Mouse (Mus musculus) neural tube, embryonic 11.5 days (tissue): ENCODE measurements at regions not wholly inside any gene's neighbourhood (a gene's known extent, or its start where the extent isn't known, plus 50 kb on each side); places are given as distances from the start of the nearest gene placed in this dataset.

ENCODE experiments used
- ATAC-seq: fragments of 200-750 bp; cut with Nextera tagmentation; 2 replicates; pipeline ENCODE4 v1.8.0; 2017; ENCODE audit warnings: moderate number of reproducible peaks, mild to moderate bottlenecking, moderate TSS enrichment, moderate library complexity; ENCODE audit not compliant: insufficient read depth, low FRiP score, low TSS enrichment
- DNase-seq: peaks from one replicate; pipeline ENCODE4 v3.0.0-alpha.2; 2015; ENCODE audit warnings: low spot score
- H3K27ac ChIP-seq: fragments of 300-500 bp; sonication (generic); 2 replicates; pipeline ENCODE4 v1.5.1; 2014; ENCODE audit warnings: low read depth, mild to moderate bottlenecking, low read length
- H3K27me3 ChIP-seq: fragments of 300-500 bp; sonication (generic); 2 replicates; pipeline ENCODE4 v1.6.1; 2014; ENCODE audit warnings: mild to moderate bottlenecking, low read length, mixed read lengths; ENCODE audit not compliant: control insufficient read depth, insufficient read depth
- H3K36me3 ChIP-seq: fragments of 300-500 bp; sonication (generic); 2 replicates; pipeline ENCODE4 v1.6.1; 2014; ENCODE audit warnings: mild to moderate bottlenecking, low read length, moderate library complexity, mixed read lengths; ENCODE audit not compliant: control insufficient read depth, insufficient read depth
- H3K4me1 ChIP-seq: fragments of 300-500 bp; sonication (generic); 2 replicates; pipeline ENCODE4 v1.6.1; 2014; ENCODE audit warnings: low read length, mixed read lengths; ENCODE audit not compliant: control insufficient read depth, insufficient read depth
- H3K4me2 ChIP-seq: fragments of 300-500 bp; sonication (generic); 2 replicates; pipeline ENCODE4 v1.6.1; 2014; ENCODE audit warnings: low read depth, mild to moderate bottlenecking, moderate library complexity
- H3K4me3 ChIP-seq: fragments of 300-500 bp; sonication (generic); 2 replicates; pipeline ENCODE4 v1.5.1; 2014; ENCODE audit warnings: low read depth, low read length
- H3K9ac ChIP-seq: fragments of 300-500 bp; sonication (generic); 2 replicates; pipeline ENCODE4 v1.6.1; 2014; ENCODE audit warnings: mild to moderate bottlenecking, low read length
- H3K9me3 ChIP-seq: fragments of 300-500 bp; sonication (generic); 2 replicates; pipeline ENCODE4 v1.6.1; 2016; ENCODE audit warnings: low read length; ENCODE audit not compliant: control insufficient read depth
- WGBS: fragments of 180-500 bp; shearing (Covaris S2); extraction: QIAGEN DNeasy Blood & Tissue Kit; methylation state at CpG from one replicate; pipeline ENCODE4 v1.1.7; 2014; 5-methylcytosine and 5-hydroxymethylcytosine counted together

DNA sequence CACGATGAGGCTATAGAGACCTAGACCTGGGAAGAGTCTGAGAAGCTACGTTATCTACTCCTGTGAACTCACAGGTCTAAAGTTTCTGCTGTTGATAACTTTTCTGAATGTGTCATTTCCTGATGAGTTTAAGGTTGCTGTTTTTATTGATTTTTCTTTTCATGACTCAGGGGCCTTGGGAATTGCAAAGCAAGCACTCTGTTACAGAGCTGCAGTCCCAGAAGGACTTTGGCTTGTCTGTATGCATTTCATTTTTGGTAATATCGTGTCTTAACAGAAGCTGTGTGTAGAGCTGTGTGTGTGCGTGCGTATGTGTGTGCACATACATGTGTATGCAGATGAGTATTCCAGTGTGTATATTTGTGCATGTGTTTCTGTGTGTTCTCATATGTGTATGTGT, 201.2 kb downstream of the Irs2 start:
- Histone ChIP-seq H3K36me3 (no peaks in the 10 kb centered on the region), H3K27me3 (no peaks in the 10 kb centered on the region), H3K4me1 (peaks cover 8% of the 10 kb centered on the region), H3K4me3 (no peak overlapping the region), H3K9me3 (no peaks in the 10 kb centered on the region), H3K9ac (no peak overlapping the region), H3K27ac (no peak overlapping the region), H3K4me2 (no peak overlapping the region)
- no peak for ATAC-seq
- 93% methylated on average over 5 of the region's 5 CpGs for WGBS
- no peak for DNase-seq

DNA sequence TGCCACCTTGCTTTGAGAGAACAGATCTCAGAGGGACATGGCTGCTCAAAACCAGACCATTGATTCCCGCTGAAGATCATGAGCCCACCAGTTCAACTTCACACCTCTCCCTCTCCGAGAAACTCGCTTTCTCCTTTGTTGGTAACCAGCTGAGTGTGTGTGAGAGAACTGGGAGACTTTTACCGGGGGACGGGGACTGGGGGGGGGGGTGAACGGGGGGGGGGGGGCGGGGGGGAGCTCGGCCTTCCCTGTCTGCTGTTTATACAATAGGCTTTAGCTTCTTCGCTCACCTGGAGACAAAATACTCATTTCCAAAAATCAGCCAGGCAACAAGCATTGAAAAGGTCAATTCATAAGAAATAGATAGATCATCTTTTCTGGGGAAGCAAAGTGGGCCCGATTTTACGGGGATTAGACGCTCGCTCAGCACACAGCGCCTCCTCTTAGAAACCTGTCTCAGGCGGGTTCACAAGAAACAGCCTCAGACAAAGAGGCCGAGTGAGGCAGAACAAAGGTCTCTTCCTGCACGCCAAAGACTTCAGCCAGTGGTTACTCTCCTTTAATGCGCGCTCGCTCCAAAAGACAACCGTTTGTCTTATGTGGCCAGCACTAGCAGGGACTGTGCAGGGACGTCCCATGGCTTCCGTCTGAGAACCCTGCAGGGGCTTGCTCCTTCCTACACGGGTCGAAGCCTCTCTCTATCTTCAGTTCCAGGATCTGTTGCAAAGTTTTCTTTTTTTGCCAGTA, 202.7 kb downstream of the Irs2 start:
- 4% methylated on average over 23 of the region's 25 CpGs for WGBS
- Histone ChIP-seq H3K4me1 (peaks cover 3% of the 10 kb centered on the region; the same call in 1 of the 2 replicates), H3K27ac (no peak overlapping the region), H3K36me3 (no peaks in the 10 kb centered on the region), H3K9ac (peak overlapping the region; percentile 12; the same call in 1 of the 2 replicates), H3K9me3 (no peaks in the 10 kb centered on the region), H3K4me3 (no peak overlapping the region), H3K27me3 (no peaks in the 10 kb centered on the region), H3K4me2 (peak overlapping the region; percentile 30)
- ATAC-seq (peak; percentile 71), DNase-seq (peak; percentile 62)

DNA sequence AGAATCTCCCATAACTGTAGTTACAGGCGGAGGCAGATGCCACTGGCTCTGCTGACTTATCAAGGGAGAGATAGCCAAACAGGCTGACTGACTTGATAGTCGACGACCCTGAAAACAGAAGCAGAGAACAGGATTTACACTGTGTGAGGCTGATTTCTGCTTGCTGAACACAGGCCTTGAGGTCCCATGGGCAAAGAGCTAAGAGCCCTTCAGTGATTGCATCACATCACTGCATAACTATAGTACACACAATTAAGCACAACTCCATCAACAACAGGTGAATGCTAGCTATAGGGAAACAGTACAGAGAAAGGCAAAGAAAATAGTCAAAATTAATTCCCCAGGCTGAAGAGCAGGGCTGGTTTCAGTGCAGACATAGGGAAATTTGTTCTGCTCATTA, 203.3 kb downstream of the Irs2 start:
- Histone ChIP-seq H3K9ac (0 out of 2 replicates have a peak overlapping the region, but pooled peaks have one; percentile 8), H3K4me2 (peak overlapping the region; percentile 17; the same call in 1 of the 2 replicates), H3K4me3 (no peak overlapping the region), H3K27ac (no peak overlapping the region), H3K9me3 (no peaks in the 10 kb centered on the region), H3K27me3 (no peaks in the 10 kb centered on the region), H3K4me1 (peaks cover 3% of the 10 kb centered on the region; the same call in 1 of the 2 replicates), H3K36me3 (no peaks in the 10 kb centered on the region)
- WGBS, result 62% methylated on average over 3 of the region's 3 CpGs
- DNase-seq (no peak), ATAC-seq (no peak)

DNA sequence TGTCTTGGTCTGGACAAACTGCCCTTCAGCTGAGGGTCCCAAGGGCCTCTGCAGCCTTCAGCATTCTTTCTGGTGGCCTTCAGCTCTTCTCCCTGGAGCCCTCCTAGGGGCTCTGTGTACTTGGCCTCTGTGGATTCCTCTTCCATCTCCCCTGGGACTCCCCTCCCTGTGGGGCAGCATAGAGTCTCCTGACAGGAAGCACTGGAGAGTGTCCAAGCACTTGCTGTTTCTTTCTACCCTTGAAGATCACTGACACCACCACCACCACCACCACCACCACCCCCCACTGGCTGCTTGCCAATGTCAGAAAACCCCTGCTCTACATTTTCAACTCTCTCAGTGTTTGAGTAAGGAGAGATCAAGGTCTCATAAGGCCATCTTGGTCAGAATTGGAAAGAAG, 206.3 kb downstream of the Irs2 start:
- Histone ChIP-seq H3K27me3 (no peaks in the 10 kb centered on the region), H3K4me2 (no peak overlapping the region), H3K27ac (no peak overlapping the region), H3K4me3 (no peak overlapping the region), H3K9ac (no peak overlapping the region), H3K9me3 (no peaks in the 10 kb centered on the region), H3K4me1 (peaks cover 3% of the 10 kb centered on the region; the same call in 1 of the 2 replicates), H3K36me3 (no peaks in the 10 kb centered on the region)
- DNase-seq (no peak), ATAC-seq (no peak)

DNA sequence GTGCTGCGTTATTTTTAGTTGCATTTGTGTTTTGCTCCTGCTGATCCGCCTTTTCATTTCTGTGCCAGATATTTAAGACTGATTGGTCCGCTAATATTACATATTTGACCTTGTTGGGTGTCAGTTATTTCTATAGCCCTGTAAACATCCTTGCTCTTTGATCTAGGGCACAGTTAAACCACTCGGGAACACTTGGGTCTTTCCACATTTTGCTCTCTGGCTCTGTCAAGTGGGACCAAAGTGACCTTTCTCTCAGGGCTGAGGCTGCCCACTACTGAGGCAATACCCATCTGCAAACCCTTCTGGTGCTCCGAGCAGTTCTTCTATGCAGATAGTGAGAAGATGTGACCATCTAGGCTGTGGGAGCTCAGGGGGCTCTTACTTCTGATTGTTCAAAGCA, 206.7 kb downstream of the Irs2 start:
- 89% methylated on average over 5 of the region's 5 CpGs for WGBS
- Histone ChIP-seq H3K27ac (no peak overlapping the region), H3K36me3 (no peaks in the 10 kb centered on the region), H3K4me2 (no peak overlapping the region), H3K9ac (no peak overlapping the region), H3K9me3 (no peaks in the 10 kb centered on the region), H3K4me1 (peaks cover 3% of the 10 kb centered on the region; the same call in 1 of the 2 replicates), H3K27me3 (no peaks in the 10 kb centered on the region), H3K4me3 (no peak overlapping the region)
- no peak for ATAC-seq
- no peak for DNase-seq

DNA sequence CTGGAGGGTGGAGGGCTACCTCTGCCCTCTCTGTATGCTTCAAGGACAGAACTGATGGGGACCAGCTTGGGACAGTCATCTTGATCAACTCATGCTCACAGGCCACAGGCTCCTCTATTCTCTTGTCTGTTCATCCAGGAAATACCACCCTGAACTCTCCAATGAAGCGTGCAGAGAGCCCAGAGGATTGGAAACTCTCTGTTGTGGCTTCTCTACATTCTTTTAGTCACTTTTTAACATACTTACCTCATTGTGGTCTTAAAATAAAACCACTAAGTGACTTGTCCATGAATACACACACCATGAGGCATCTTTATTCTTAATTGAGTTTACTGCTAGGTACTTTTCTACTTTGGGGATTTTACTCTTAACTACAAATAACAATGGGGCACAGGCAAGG, 209.8 kb downstream of the Irs2 start:
- no peaks in the 10 kb centered on the region for H3K4me1 ChIP-seq
- no peaks in the 10 kb centered on the region for H3K27me3 ChIP-seq
- H3K4me3 ChIP-seq, result no peak overlapping the region
- DNase-seq (no peak), ATAC-seq (no peak)
- no peaks in the 10 kb centered on the region for H3K36me3 ChIP-seq
- 90% methylated on average over 1 of the region's 1 CpGs for WGBS
- no peaks in the 10 kb centered on the region for H3K9me3 ChIP-seq
- H3K4me2 ChIP-seq, result no peak overlapping the region
- no peak overlapping the region for H3K9ac ChIP-seq
- H3K27ac ChIP-seq, result no peak overlapping the region

DNA sequence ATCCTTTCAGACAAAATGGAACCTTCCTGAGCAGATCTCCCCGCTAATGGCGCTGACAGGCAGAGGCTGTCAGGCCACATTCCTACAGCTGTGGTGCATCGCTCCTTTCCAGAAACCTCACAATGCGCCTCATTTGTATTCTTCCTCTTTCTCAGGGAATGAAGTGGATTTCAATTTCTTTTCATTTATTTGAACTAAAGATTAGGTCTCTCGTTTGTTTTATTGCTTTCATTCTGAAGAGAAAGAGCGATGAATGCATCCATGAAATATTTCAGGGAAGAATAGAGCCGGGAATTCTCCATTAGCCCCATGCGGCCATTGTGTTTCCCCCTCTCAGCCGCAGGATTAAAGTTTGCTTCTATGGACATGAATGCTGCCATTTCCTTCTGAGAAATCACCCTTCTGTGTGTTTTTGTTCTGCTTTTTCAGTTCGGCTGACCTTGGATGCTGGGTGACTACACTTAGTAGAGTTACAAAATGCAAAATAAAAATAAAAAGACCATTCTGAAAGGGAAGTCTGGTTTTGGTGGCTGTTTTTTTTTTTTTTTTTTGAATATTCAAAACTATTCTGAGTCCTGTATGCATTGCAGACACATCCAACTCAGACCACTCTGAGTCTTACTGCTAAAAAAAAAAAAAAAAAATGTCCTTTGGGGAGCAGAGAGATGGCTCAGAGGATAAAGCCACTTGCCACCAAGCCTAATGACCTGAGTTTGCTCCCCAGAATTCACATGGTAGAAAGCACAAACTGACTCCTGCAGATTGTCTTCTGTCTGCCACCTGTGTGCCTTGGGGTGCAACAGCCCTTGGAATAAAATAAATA, 213.7 kb downstream of the Irs2 start:
- Histone ChIP-seq H3K27ac (0 out of 2 replicates have a peak overlapping the region, but pooled peaks have one; percentile 11), H3K9me3 (no peaks in the 10 kb centered on the region), H3K36me3 (no peaks in the 10 kb centered on the region), H3K4me3 (no peak overlapping the region), H3K4me1 (no peaks in the 10 kb centered on the region), H3K4me2 (no peak overlapping the region), H3K27me3 (no peaks in the 10 kb centered on the region), H3K9ac (no peak overlapping the region)
- ATAC-seq (peak; percentile 75), DNase-seq (peak; percentile 64)
- WGBS, result 41% methylated on average over 10 of the region's 10 CpGs

DNA sequence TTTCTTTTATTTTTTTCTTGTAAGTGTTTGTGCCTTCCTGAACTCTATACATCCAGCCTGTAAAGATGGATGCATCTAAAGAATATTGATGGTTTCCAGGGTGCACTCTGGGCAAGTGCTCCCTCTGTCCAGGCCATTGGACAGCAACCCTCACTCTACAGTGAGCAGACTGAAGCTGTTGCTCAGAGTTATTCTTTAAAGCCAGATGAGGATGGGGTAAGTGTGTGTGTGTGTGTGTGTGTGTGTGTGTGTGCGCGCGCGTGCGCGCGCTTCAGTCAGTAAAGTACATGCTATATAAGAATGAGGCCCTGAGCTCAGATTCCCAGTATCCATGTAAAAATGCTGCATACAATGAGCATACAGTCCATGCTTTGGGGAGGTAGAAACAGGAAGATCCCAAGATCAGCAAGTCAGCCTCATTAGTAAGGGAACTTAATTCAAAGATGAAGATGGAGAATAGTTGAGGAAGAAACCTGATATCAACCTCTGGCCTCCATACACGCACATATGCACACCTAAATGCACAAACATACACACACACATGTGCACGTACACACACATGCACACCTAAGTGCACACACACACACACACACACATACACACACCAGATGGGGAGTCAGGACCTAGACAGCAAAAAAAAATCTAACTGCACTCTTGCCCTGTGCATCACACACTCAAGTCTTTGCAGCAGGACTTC, 214.4 kb downstream of the Irs2 start:
- H3K4me3 ChIP-seq, result no peak overlapping the region
- H3K4me1 ChIP-seq, result no peaks in the 10 kb centered on the region
- no peak overlapping the region for H3K4me2 ChIP-seq
- 94% methylated on average over 9 of the region's 9 CpGs for WGBS
- DNase-seq (no peak), ATAC-seq (peak; percentile 21; the same call in 1 of the 2 replicates)
- no peaks in the 10 kb centered on the region for H3K27me3 ChIP-seq
- no peak overlapping the region for H3K9ac ChIP-seq
- no peaks in the 10 kb centered on the region for H3K9me3 ChIP-seq
- no peak overlapping the region for H3K27ac ChIP-seq
- no peaks in the 10 kb centered on the region for H3K36me3 ChIP-seq
